ENCODE assay signal across 14 mouse cellular contexts in the genomic region with DNA sequence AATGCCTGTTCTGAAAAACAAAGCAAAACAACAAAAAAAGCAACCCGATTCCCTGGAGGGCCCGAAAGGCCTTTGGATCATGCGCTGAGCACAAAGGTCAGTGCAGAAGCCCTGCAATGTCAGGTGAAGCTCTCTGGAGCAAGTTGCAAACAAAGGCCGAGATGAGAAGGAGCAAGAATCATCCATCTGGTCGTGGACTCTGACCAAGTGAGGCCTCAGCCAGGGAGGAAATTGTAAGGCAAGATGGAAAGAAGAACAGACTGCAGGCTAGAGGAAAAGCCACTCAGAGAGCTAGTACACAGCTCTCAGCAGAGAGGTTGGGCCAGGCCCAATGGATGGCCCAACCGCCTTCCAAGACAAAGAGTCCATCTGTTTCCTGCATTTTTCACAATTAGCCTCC. TPM values are rescaled to one million over a fixed set of nuclear protein-coding genes. Genes with fewer than 3 reads are reported as not detected.
DNase-seq lines count a peak whose midpoint lies in the region; ATAC-seq lines count a peak whose summit lies in the region.
"Had no signal": no experiment of that assay in that cellular context is flagged by ENCODE, and none has a peak within 500 bp of the region (broad histone marks: within the 10 kb centered on the region; RNA-seq: fewer than 3 reads in every experiment).

No protein-coding gene starts in this region.

- H3K27ac ChIP-seq in heart, embryonic 11.5 days (ENCODE audit: low read depth, low read length): no peak overlapping the region
- 0 out of 2 replicates have a peak overlapping the region, but pooled peaks have one; percentile 2 for H3K27ac ChIP-seq in brown adipose tissue, adult 24 weeks (replicated peaks; ENCODE audit: low read depth, low read length)
- H3K27ac ChIP-seq: forebrain, embryonic 12.5 days; heart, adult 2 months; hindbrain, embryonic 13.5 days; midbrain, embryonic 10.5 days had no signal

- no peak for ATAC-seq in heart, embryonic 11.5 days (replicated peaks; ENCODE audit: insufficient number of reproducible peaks, low FRiP score, low TSS enrichment)
- ATAC-seq: Patski had no signal

- no peak overlapping the region for H3K9ac ChIP-seq in heart, embryonic 11.5 days (ENCODE audit: low read depth, low read length)
- H3K9ac ChIP-seq: forebrain, embryonic 12.5 days; hindbrain, embryonic 13.5 days had no signal

- no peaks in the 10 kb centered on the region for H3K9me3 ChIP-seq in heart, embryonic 11.5 days (replicated peaks; ENCODE audit: control insufficient read depth, low read length)
- H3K9me3 ChIP-seq: forebrain, embryonic 12.5 days; hindbrain, embryonic 13.5 days; midbrain, embryonic 10.5 days had no signal

- no peaks in the 10 kb centered on the region for H3K36me3 ChIP-seq in heart, embryonic 11.5 days (ENCODE audit: control insufficient read depth, insufficient read depth, low read length)
- H3K36me3 ChIP-seq: forebrain, embryonic 12.5 days; hindbrain, embryonic 13.5 days; midbrain, embryonic 10.5 days had no signal

- H3K27me3 ChIP-seq in heart, embryonic 11.5 days (ENCODE audit: control insufficient read depth, insufficient read depth, low read length): no peaks in the 10 kb centered on the region
- H3K27me3 ChIP-seq: forebrain, embryonic 12.5 days; hindbrain, embryonic 13.5 days; Patski had no signal

- H3K4me2 ChIP-seq in heart, embryonic 11.5 days: no peak overlapping the region
- H3K4me2 ChIP-seq: forebrain, embryonic 12.5 days; hindbrain, embryonic 13.5 days had no signal

- no peak overlapping the region for H3K4me3 ChIP-seq in heart, embryonic 11.5 days (ENCODE audit: low read depth, low read length)
- H3K4me3 ChIP-seq in brown adipose tissue, adult 24 weeks (ENCODE audit: insufficient read depth, low read depth, low read length): no peak overlapping the region
- H3K4me3 ChIP-seq: forebrain, embryonic 12.5 days; heart, adult 2 months; hindbrain, embryonic 13.5 days; midbrain, embryonic 10.5 days had no signal

- WGBS in heart, embryonic 11.5 days (ENCODE audit: insufficient replicate concordance): 78% methylated on average over 6 of the region's 6 CpGs

- DNase-seq in heart, adult 11 months: peak; percentile 89
- peak; percentile 53 for DNase-seq in gastrocnemius, postnatal 25 days
- peak; percentile 17 for DNase-seq in kidney, postnatal 14 days
- DNase-seq in ovary, postnatal 36 days (ENCODE audit: low spot score): no peak
- DNase-seq in urinary bladder, postnatal 4 days (ENCODE audit: low spot score in 2 of 2): no peak
- DNase-seq: lung, adult 18-20 months; lung, postnatal 36 days had no signal

- peaks cover 7% of the 10 kb centered on the region; the same call in 1 of the 2 replicates for H3K4me1 ChIP-seq in heart, embryonic 11.5 days (ENCODE audit: control insufficient read depth, insufficient read depth, low read length)
- peaks cover 5% of the 10 kb centered on the region; the same call in 1 of the 2 replicates for H3K4me1 ChIP-seq in brown adipose tissue, adult 24 weeks (ENCODE audit: control insufficient read depth, insufficient read depth, insufficient read length, low read length)

RNA-seq across cellular contexts. Expression of a gene that starts 32.1 kb away (rescaled TPM):
- polyA plus RNA-seq in heart, embryonic 11.5 days (2014; fragmentation: Nextera tagmentation; extraction: Ambion mirVana): 24.5 and 25.8 TPM in 2 replicates
- 24.1 and 25.6 TPM in 2 replicates for polyA plus RNA-seq in brown adipose tissue, adult 24 weeks (2012; ENCODE audit: insufficient read depth, insufficient read length, missing spikeins)
- 1 to 10 TPM; 4.5 to 4.6 TPM for total RNA-seq in gastrocnemius, postnatal 25 days (2021)

RNA-seq across cellular contexts. Expression of a gene that starts 32.9 kb away (rescaled TPM):
- 17.4 and 17.5 TPM in 2 replicates for polyA plus RNA-seq in heart, embryonic 11.5 days (2014; fragmentation: Nextera tagmentation; extraction: Ambion mirVana)
- 15.7 and 16.7 TPM in 2 replicates for polyA plus RNA-seq in brown adipose tissue, adult 24 weeks (2012; ENCODE audit: insufficient read depth, insufficient read length, missing spikeins)
- 1 to 10 TPM; 7.0 to 8.2 TPM for total RNA-seq in gastrocnemius, postnatal 25 days (2021)

Comparison
In these comparisons a context has a peak if more than half of its experiments do, and no peak if none do; other contexts are left out.
1. DNase-seq: peak in heart, adult 11 months (single experiment), gastrocnemius, postnatal 25 days (single experiment) and kidney, postnatal 14 days (single experiment); none in ovary, postnatal 36 days (single experiment) and urinary bladder, postnatal 4 days (0 of 2).